Mouse (Mus musculus) liver, postnatal 0 days (tissue): ENCODE measurements around the gene Esrrg. TPM values are rescaled to one million over a fixed set of nuclear protein-coding genes. Genes with fewer than 3 reads are reported as not detected.
A peak's percentile ranks its signal among the peaks of the same experiment; 100 is the strongest.

ENCODE experiments used
- ATAC-seq: fragments of 200-750 bp; cut with Nextera tagmentation; 2 replicates; pipeline ENCODE4 v1.8.0; 2017; ENCODE audit warnings: mild to moderate bottlenecking, moderate library complexity
- DNase-seq: peaks from one replicate; pipeline ENCODE4 v3.0.0-alpha.2; 2016
- H3K27ac ChIP-seq: fragments of 300-500 bp; sonication (generic); 2 replicates; pipeline ENCODE4 v1.5.1; 2014; ENCODE audit warnings: antibody characterized with exemption, moderate library complexity, mild to moderate bottlenecking, low read depth
- H3K27me3 ChIP-seq: fragments of 300-500 bp; sonication (generic); 2 replicates; pipeline ENCODE4 v1.6.1; 2014; ENCODE audit warnings: low read length, control low read depth, mixed read lengths; ENCODE audit not compliant: insufficient read depth
- H3K36me3 ChIP-seq: fragments of 300-500 bp; sonication (generic); replicated peaks from 2 replicates; pipeline ENCODE4 v1.6.1; 2014; ENCODE audit warnings: mild to moderate bottlenecking, control low read depth, low read length, moderate library complexity, mixed read lengths; ENCODE audit not compliant: insufficient read depth
- H3K4me1 ChIP-seq: fragments of 300-500 bp; sonication (generic); 2 replicates; pipeline ENCODE4 v1.6.1; 2014; ENCODE audit warnings: antibody characterized with exemption, mild to moderate bottlenecking, control low read depth; ENCODE audit not compliant: insufficient read depth
- H3K4me2 ChIP-seq: fragments of 300-500 bp; sonication (generic); 2 replicates; pipeline ENCODE4 v1.6.1; 2014; ENCODE audit warnings: low read depth, mild to moderate bottlenecking, low read length, moderate library complexity, mixed read lengths
- H3K4me3 ChIP-seq: fragments of 300-500 bp; sonication (generic); 2 replicates; pipeline ENCODE4 v1.5.1; 2014; ENCODE audit warnings: low read depth, low read length
- H3K9ac ChIP-seq: fragments of 300-500 bp; sonication (generic); replicated peaks from 2 replicates; pipeline ENCODE4 v1.6.1; 2014; ENCODE audit warnings: mild to moderate bottlenecking, moderate library complexity
- H3K9me3 ChIP-seq: fragments of 300-500 bp; sonication (generic); 2 replicates; pipeline ENCODE4 v1.6.1; 2016; ENCODE audit warnings: mild to moderate bottlenecking, control low read depth, low read length, mixed read lengths
- CTCF ChIP-seq: sonication (generic); IDR thresholded peaks from 2 replicates; pipeline ENCODE4 v1.5.1; 2016; ENCODE audit warnings: antibody characterized with exemption, low read depth
- EP300 ChIP-seq: IDR thresholded peaks from 2 replicates; pipeline ENCODE4 v1.6.1; 2016; ENCODE audit warnings: antibody characterized with exemption, low read depth, mild to moderate bottlenecking
- whole genome bisulfite sequencing: fragments of 180-500 bp; shearing (Covaris S2); extraction: QIAGEN DNeasy Blood & Tissue Kit; methylation state at CpG from one replicate; pipeline ENCODE4 v1.1.7; 2014; ENCODE audit not compliant: insufficient replicate concordance; 5-methylcytosine and 5-hydroxymethylcytosine counted together
- polyA plus RNA-seq: library from polyadenylated mRNA; unstranded; fragments of >200 nt; fragmentation: Nextera tagmentation; extraction: Ambion mirVana; gene quantifications from 2 replicates; pipeline ENCODE4 v1.2.1, GENCODE M21; 2015

Esrrg gene
- polyA plus RNA-seq, 1 experiment from 2014 or later: 0.11 TPM

- Histone ChIP-seq H3K36me3 (no peaks in the 10 kb centered on the region), H3K27me3 (no peaks in the 10 kb centered on the region), H3K4me2 (no peak overlapping the region), H3K4me3 (no peak overlapping the region), H3K9me3 (no peaks in the 10 kb centered on the region), H3K4me1 (no peaks in the 10 kb centered on the region), H3K27ac (no peak overlapping the region), H3K9ac (no peak overlapping the region)
- DNase-seq (no peak), ATAC-seq (no peak)
- WGBS: 42% methylated on average over 9 of the region's 9 CpGs
- TF ChIP-seq EP300 (no peak), CTCF (no peak)
These were observed 367.8 kb downstream of the Esrrg start for GRCm38 (mm10) chr1:187976353-187976730.

GRCm38 (mm10) chr1:187981028-187981427 is 372.4 kb downstream of the Esrrg start:
- Histone ChIP-seq H3K4me1 (no peaks in the 10 kb centered on the region), H3K9ac (no peak overlapping the region), H3K4me2 (no peak overlapping the region), H3K9me3 (no peaks in the 10 kb centered on the region), H3K27ac (no peak overlapping the region), H3K36me3 (no peaks in the 10 kb centered on the region), H3K27me3 (no peaks in the 10 kb centered on the region), H3K4me3 (no peak overlapping the region)
- ATAC-seq: no peak
- DNase-seq: no peak
- 60% methylated on average over 2 of the region's 2 CpGs for WGBS
- TF ChIP-seq EP300 (no peak), CTCF (no peak)

GRCm38 (mm10) chr1:187983177-187983576 is 374.6 kb downstream of the Esrrg start:
- Histone ChIP-seq H3K4me2 (no peak overlapping the region), H3K27ac (no peak overlapping the region), H3K9ac (no peak overlapping the region), H3K4me1 (no peaks in the 10 kb centered on the region), H3K36me3 (no peaks in the 10 kb centered on the region), H3K4me3 (no peak overlapping the region), H3K27me3 (no peaks in the 10 kb centered on the region), H3K9me3 (no peaks in the 10 kb centered on the region)
- DNase-seq (no peak), ATAC-seq (no peak)
- 50% methylated on average over 4 of the region's 4 CpGs for WGBS
- TF ChIP-seq EP300 (no peak), CTCF (no peak)

GRCm38 (mm10) chr1:187990161-187990560 is 381.6 kb downstream of the Esrrg start:
- Histone ChIP-seq H3K27me3 (no peaks in the 10 kb centered on the region), H3K4me2 (no peak overlapping the region), H3K27ac (no peak overlapping the region), H3K4me3 (no peak overlapping the region), H3K9ac (no peak overlapping the region), H3K4me1 (no peaks in the 10 kb centered on the region), H3K36me3 (no peaks in the 10 kb centered on the region), H3K9me3 (no peaks in the 10 kb centered on the region)
- DNase-seq (no peak), ATAC-seq (no peak)
- TF ChIP-seq EP300 (no peak), CTCF (peak; percentile 43)

GRCm38 (mm10) chr1:187997584-187998338 is 389.2 kb downstream of the Esrrg start:
- ATAC-seq (peak; percentile 68; the same call in 1 of the 2 replicates), DNase-seq (peak; percentile 41)
- Histone ChIP-seq H3K4me2 (peak overlapping the region; percentile 74), H3K9ac (no peak overlapping the region), H3K4me1 (no peaks in the 10 kb centered on the region), H3K4me3 (peak overlapping the region; percentile 41), H3K36me3 (no peaks in the 10 kb centered on the region), H3K27me3 (peaks cover 19% of the 10 kb centered on the region; the same call in 1 of the 2 replicates), H3K27ac (no peak overlapping the region), H3K9me3 (no peaks in the 10 kb centered on the region)
- WGBS: 2% methylated on average over 39 of the region's 39 CpGs
- TF ChIP-seq EP300 (no peak), CTCF (no peak)

GRCm38 (mm10) chr1:187999121-187999520 is 390.5 kb downstream of the Esrrg start:
- ATAC-seq (no peak), DNase-seq (no peak)
- Histone ChIP-seq H3K4me1 (no peaks in the 10 kb centered on the region), H3K27ac (no peak overlapping the region), H3K4me3 (no peak overlapping the region), H3K9me3 (no peaks in the 10 kb centered on the region), H3K36me3 (no peaks in the 10 kb centered on the region), H3K4me2 (no peak overlapping the region), H3K9ac (no peak overlapping the region), H3K27me3 (peaks cover 19% of the 10 kb centered on the region; the same call in 1 of the 2 replicates)
- TF ChIP-seq EP300 (no peak), CTCF (no peak)
- WGBS: 77% methylated on average over 4 of the region's 4 CpGs
